Mouse (Mus musculus): ENCODE results near the gene Vps4a.

- TF ChIP-seq CTCF (conservative IDR thresholded peaks at IDR 0.05; ENCODE audit: low read length) (no peak), POU5F1 (IDR thresholded peaks at IDR 0.05; ENCODE audit: borderline replicate concordance, low read length) (no peak), NANOG (IDR thresholded peaks at IDR 0.05; ENCODE audit: borderline replicate concordance, low read length) (no peak)
Observed at GRCm38 (mm10) chr8:106991393-106991792, 39.6 kb upstream of the Vps4a start.
